Mouse (Mus musculus): Measurements from ENCODE around the gene S100a7a. TPM values are rescaled to one million over a fixed set of nuclear protein-coding genes. Genes with fewer than 3 reads are reported as not detected.

S100a7a gene
- total and polyA plus RNA-seq, 2 experiments from 2014 or later: not detected

- no peaks in the 10 kb centered on the region for H3K4me1 ChIP-seq (ENCODE audit: insufficient read depth, low read length)
- no peak overlapping the region for H3K4me3 ChIP-seq (ENCODE audit: low read length)
- H3K9me3 ChIP-seq (ENCODE audit: low read length): no peaks in the 10 kb centered on the region
- no peak overlapping the region for H3K4me2 ChIP-seq (ENCODE audit: low read depth, low read length)
- no peak overlapping the region for H3K27ac ChIP-seq
- no peak for ATAC-seq
- WGBS: 60% methylated on average over 7 of the region's 7 CpGs
- no peak overlapping the region for H3K9ac ChIP-seq (replicated peaks; ENCODE audit: low read length)
- H3K27me3 ChIP-seq (ENCODE audit: insufficient read depth, low read length): no peaks in the 10 kb centered on the region
- peak; percentile 63 for TF ChIP-seq CTCF (IDR thresholded peaks at IDR 0.05; ENCODE audit: low read depth)
- H3K36me3 ChIP-seq (ENCODE audit: insufficient read depth, low read length): no peaks in the 10 kb centered on the region
- no peak for DNase-seq (ENCODE audit: low spot score)
Observed at GRCm38 (mm10) chr3:90639511-90640154, 14.2 kb upstream of the S100a7a start.

DNA sequence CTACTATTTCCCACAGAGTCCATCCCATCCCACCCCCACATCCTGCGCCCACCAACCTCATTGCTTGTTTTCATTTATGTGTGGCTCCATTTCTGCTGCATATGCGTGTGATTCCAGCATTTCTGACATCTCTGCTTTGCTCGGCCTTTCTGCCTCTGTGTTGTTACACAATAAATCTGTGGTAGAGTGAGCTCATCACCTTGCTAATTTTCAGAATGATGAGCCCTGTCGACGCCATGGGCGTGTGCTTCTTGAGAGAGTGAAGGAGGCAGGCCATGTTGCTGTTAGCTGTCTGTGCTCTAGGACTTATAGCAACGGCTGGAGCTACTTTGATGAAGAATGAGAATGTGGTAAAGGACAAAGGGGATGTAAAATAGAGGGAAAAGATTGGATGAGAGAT is 12.8 kb upstream of the S100a7a start:
- no peak for DNase-seq (ENCODE audit: low spot score)
- Histone ChIP-seq H3K36me3 (ENCODE audit: insufficient read depth, low read length) (no peaks in the 10 kb centered on the region), H3K4me1 (ENCODE audit: insufficient read depth, low read length) (no peaks in the 10 kb centered on the region), H3K27me3 (ENCODE audit: insufficient read depth, low read length) (no peaks in the 10 kb centered on the region), H3K9ac (replicated peaks; ENCODE audit: low read length) (no peak overlapping the region), H3K4me2 (ENCODE audit: low read depth, low read length) (no peak overlapping the region), H3K27ac (no peak overlapping the region), H3K4me3 (ENCODE audit: low read length) (no peak overlapping the region), H3K9me3 (ENCODE audit: low read length) (no peaks in the 10 kb centered on the region)
- no peak for ATAC-seq
- TF ChIP-seq CTCF (IDR thresholded peaks at IDR 0.05; ENCODE audit: low read depth): no peak
- WGBS: 88% methylated on average over 7 of the region's 7 CpGs

DNA sequence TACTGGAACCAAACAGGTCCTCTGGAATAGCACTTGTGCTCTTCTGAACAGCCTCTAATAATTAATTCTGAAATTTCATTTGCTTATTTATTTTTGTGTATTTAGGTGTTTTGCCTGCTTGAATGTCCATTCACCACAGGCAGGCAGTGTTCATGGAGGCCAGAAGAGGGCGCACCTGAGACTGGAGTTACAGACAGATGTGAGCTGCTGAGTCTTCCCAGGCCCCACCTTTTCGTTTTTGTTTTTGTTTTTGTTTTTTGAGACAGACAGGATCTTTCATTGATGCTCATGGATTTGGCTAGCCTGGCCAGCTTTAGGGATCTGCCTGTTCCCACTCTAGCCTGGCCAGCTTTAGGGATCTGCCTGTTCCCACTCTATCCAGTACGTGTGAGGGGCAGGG is 9.6 kb upstream of the S100a7a start:
- Histone ChIP-seq H3K4me2 (ENCODE audit: low read depth, low read length) (no peak overlapping the region), H3K4me3 (ENCODE audit: low read length) (no peak overlapping the region), H3K27ac (no peak overlapping the region), H3K9ac (replicated peaks; ENCODE audit: low read length) (no peak overlapping the region), H3K9me3 (ENCODE audit: low read length) (no peaks in the 10 kb centered on the region), H3K36me3 (ENCODE audit: insufficient read depth, low read length) (no peaks in the 10 kb centered on the region), H3K27me3 (ENCODE audit: insufficient read depth, low read length) (no peaks in the 10 kb centered on the region), H3K4me1 (ENCODE audit: insufficient read depth, low read length) (no peaks in the 10 kb centered on the region)
- 51% methylated on average over 3 of the region's 3 CpGs for WGBS
- no peak for DNase-seq (ENCODE audit: low spot score)
- peak; percentile 60 for TF ChIP-seq CTCF (IDR thresholded peaks at IDR 0.05; ENCODE audit: low read depth)
- ATAC-seq: no peak

- Histone ChIP-seq H3K4me3 (ENCODE audit: low read length) (no peak overlapping the region), H3K9me3 (ENCODE audit: low read length) (no peaks in the 10 kb centered on the region), H3K27me3 (ENCODE audit: insufficient read depth, low read length) (no peaks in the 10 kb centered on the region), H3K4me2 (ENCODE audit: low read depth, low read length) (no peak overlapping the region), H3K27ac (no peak overlapping the region), H3K9ac (replicated peaks; ENCODE audit: low read length) (no peak overlapping the region), H3K4me1 (ENCODE audit: insufficient read depth, low read length) (no peaks in the 10 kb centered on the region), H3K36me3 (ENCODE audit: insufficient read depth, low read length) (no peaks in the 10 kb centered on the region)
- DNase-seq (ENCODE audit: low spot score) (no peak), ATAC-seq (no peak)
- no peak for TF ChIP-seq CTCF (IDR thresholded peaks at IDR 0.05; ENCODE audit: low read depth)
- 88% methylated on average over 1 of the region's 1 CpGs for WGBS
Observed at GRCm38 (mm10) chr3:90647291-90647690, 6.5 kb upstream of the S100a7a start.

DNA sequence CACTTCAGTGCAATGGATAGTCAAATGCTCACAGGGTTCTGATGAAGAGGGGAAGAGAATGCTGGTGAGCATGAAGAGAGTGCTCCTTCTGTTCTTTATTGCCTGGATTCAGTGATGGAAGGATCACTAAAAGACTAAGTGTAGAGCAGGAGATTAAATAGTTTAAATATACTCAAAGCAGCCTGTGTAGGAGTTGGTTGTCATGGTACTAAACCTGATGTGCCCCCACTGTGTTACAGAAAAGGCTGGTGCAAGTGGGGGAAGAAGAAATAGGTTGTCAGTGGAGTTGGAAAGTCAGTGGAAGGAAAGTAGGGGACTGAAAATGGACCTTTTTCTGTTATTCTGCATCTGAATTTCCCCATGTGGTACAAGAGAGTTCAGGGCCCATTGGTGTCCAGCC is 4.8 kb upstream of the S100a7a start:
- H3K4me3 ChIP-seq (ENCODE audit: low read length): no peak overlapping the region
- no peaks in the 10 kb centered on the region for H3K9me3 ChIP-seq (ENCODE audit: low read length)
- H3K36me3 ChIP-seq (ENCODE audit: insufficient read depth, low read length): no peaks in the 10 kb centered on the region
- no peak overlapping the region for H3K9ac ChIP-seq (replicated peaks; ENCODE audit: low read length)
- DNase-seq (ENCODE audit: low spot score) (no peak), ATAC-seq (no peak)
- TF ChIP-seq CTCF (IDR thresholded peaks at IDR 0.05; ENCODE audit: low read depth): no peak
- no peaks in the 10 kb centered on the region for H3K27me3 ChIP-seq (ENCODE audit: insufficient read depth, low read length)
- no peaks in the 10 kb centered on the region for H3K4me1 ChIP-seq (ENCODE audit: insufficient read depth, low read length)
- no peak overlapping the region for H3K27ac ChIP-seq
- H3K4me2 ChIP-seq (ENCODE audit: low read depth, low read length): no peak overlapping the region

- Histone ChIP-seq H3K9ac (replicated peaks; ENCODE audit: low read length) (no peak overlapping the region), H3K4me1 (ENCODE audit: insufficient read depth, low read length) (no peaks in the 10 kb centered on the region), H3K9me3 (ENCODE audit: low read length) (no peaks in the 10 kb centered on the region), H3K4me2 (ENCODE audit: low read depth, low read length) (no peak overlapping the region), H3K27me3 (ENCODE audit: insufficient read depth, low read length) (no peaks in the 10 kb centered on the region), H3K27ac (no peak overlapping the region), H3K36me3 (ENCODE audit: insufficient read depth, low read length) (no peaks in the 10 kb centered on the region), H3K4me3 (ENCODE audit: low read length) (no peak overlapping the region)
- DNase-seq (ENCODE audit: low spot score) (no peak), ATAC-seq (no peak)
- WGBS: 96% methylated on average over 2 of the region's 2 CpGs
- TF ChIP-seq CTCF (IDR thresholded peaks at IDR 0.05; ENCODE audit: low read depth): no peak
Observed at GRCm38 (mm10) chr3:90649832-90650231, 4.0 kb upstream of the S100a7a start.

- H3K4me2 ChIP-seq (ENCODE audit: low read depth, low read length): no peak overlapping the region
- peak; percentile 87 for TF ChIP-seq CTCF (IDR thresholded peaks at IDR 0.05; ENCODE audit: low read depth)
- H3K9ac ChIP-seq (replicated peaks; ENCODE audit: low read length): no peak overlapping the region
- H3K27ac ChIP-seq: no peak overlapping the region
- DNase-seq (ENCODE audit: low spot score): peak; percentile 91
- H3K4me3 ChIP-seq (ENCODE audit: low read length): no peak overlapping the region
- H3K9me3 ChIP-seq (ENCODE audit: low read length): no peaks in the 10 kb centered on the region
- peak; percentile 89 for ATAC-seq
- no peaks in the 10 kb centered on the region for H3K36me3 ChIP-seq (ENCODE audit: insufficient read depth, low read length)
- 34% methylated on average over 5 of the region's 5 CpGs for WGBS
- H3K4me1 ChIP-seq (ENCODE audit: insufficient read depth, low read length): no peaks in the 10 kb centered on the region
- H3K27me3 ChIP-seq (ENCODE audit: insufficient read depth, low read length): no peaks in the 10 kb centered on the region
Observed at GRCm38 (mm10) chr3:90652878-90653508, 824 bp upstream of the S100a7a start.

Data from hindbrain, postnatal 0 days (tissue).